Mouse (Mus musculus): ENCODE measurements around the gene St8sia2. TPM values are rescaled to one million over a fixed set of nuclear protein-coding genes. Genes with fewer than 3 reads are reported as not detected.

The St8sia2 gene
- polyA plus RNA-seq, 1 experiment from 2014 or later: 86.3 TPM

DNA sequence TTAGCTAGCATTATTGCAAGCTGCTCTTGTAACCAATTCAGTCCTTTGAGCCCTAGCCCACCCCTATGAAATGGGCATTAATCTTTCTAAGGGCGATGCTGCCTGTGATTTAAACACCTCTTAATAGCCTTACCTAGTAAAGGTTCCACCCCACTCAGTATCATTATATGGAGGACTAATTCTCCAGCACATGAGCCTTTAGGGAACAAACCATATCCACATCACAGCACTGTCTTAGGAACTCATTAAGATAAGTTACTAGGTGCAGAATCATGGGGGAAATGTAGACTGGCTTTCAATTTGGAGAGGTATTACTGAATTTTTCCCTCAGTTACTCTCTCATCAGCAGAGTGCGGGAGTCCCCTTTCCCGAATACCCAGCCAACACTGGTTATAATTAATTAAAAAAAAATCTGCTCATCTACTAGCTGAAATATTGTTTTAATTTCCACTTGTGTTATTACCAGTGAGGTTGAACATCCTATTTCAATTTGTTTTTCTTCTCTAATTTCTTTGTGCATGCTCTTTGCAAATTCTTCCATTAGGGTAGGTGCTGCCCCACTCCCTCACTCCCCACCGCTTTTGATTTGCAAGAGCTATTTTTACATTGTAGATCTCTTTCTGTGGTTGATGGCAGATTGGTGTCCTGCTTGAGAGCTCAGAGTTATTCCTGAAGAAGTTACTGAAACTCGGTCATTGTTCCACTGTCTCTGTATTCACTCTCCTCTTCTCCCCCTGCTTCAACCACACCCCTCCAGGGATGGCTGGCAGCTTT, 103.9 kb downstream of the St8sia2 start:
- Histone ChIP-seq H3K27ac (ENCODE audit: low read length) (no peak overlapping the region), H3K36me3 (ENCODE audit: control insufficient read depth, insufficient read depth) (no peaks in the 10 kb centered on the region), H3K4me2 (ENCODE audit: low read length) (no peak overlapping the region), H3K9me3 (ENCODE audit: control insufficient read depth, low read length) (no peaks in the 10 kb centered on the region), H3K4me3 (replicated peaks; ENCODE audit: low read length) (no peak overlapping the region), H3K27me3 (replicated peaks; ENCODE audit: control insufficient read depth, insufficient read depth, low read length) (0 out of 2 replicates have a peak, but pooled peaks cover 2% of the 10 kb centered on the region), H3K4me1 (replicated peaks; ENCODE audit: control insufficient read depth, insufficient read depth, low read length) (0 out of 2 replicates have a peak, but pooled peaks cover 2% of the 10 kb centered on the region), H3K9ac (replicated peaks; ENCODE audit: low read depth, low read length) (no peak overlapping the region)
- WGBS: 79% methylated on average over 5 of the region's 5 CpGs
- ATAC-seq: no peak

DNA sequence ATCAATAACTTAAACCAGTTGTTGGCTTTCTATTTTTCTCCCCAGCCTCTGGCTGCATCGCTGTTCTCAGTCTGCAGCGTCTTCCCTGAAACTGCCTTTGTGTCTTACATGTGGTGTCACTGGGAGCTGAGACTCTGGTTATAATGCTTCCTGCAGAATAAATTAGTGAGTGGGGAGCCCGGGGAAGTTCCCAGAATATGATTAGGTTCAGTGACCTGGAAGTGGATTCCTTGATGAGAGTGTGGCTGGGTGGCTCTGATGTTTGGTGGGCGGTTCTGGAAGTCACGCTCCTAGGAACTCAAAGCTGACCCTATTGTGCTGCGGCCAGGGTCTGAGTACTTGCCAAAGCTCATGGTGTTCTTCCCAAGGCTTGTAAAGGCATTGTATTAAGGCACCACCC, 119.0 kb downstream of the St8sia2 start:
- H3K27ac ChIP-seq (ENCODE audit: low read length): no peak overlapping the region
- H3K36me3 ChIP-seq (ENCODE audit: control insufficient read depth, insufficient read depth): no peaks in the 10 kb centered on the region
- H3K4me2 ChIP-seq (ENCODE audit: low read length): no peak overlapping the region
- no peak for ATAC-seq
- 17% methylated on average over 6 of the region's 6 CpGs for WGBS
- H3K4me1 ChIP-seq (replicated peaks; ENCODE audit: control insufficient read depth, insufficient read depth, low read length): no peaks in the 10 kb centered on the region
- H3K9ac ChIP-seq (replicated peaks; ENCODE audit: low read depth, low read length): no peak overlapping the region
- no peaks in the 10 kb centered on the region for H3K9me3 ChIP-seq (ENCODE audit: control insufficient read depth, low read length)
- H3K27me3 ChIP-seq (replicated peaks; ENCODE audit: control insufficient read depth, insufficient read depth, low read length): no peaks in the 10 kb centered on the region
- H3K4me3 ChIP-seq (replicated peaks; ENCODE audit: low read length): no peak overlapping the region

DNA sequence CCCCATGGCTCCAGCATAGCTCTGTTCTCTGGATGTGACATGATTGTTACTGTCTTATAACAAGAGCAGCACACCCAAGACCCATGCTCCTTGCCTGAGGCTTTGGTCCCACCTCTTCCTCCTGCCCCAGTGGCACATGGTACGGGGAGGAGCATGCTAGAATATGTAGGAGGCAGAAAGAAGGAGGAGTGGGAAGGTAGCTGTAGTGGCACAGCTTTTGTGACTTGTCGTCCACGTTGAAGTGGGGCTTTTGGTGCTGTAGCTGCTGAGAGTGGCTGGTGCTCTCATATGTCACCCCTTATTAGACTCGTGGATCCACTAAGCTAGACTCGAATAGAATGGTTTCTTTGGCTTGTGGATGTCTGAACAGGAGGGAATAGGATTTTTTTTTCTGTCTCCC, 121.7 kb downstream of the St8sia2 start:
- no peak overlapping the region for H3K4me2 ChIP-seq (ENCODE audit: low read length)
- no peak overlapping the region for H3K27ac ChIP-seq (ENCODE audit: low read length)
- H3K27me3 ChIP-seq (replicated peaks; ENCODE audit: control insufficient read depth, insufficient read depth, low read length): no peaks in the 10 kb centered on the region
- H3K9ac ChIP-seq (replicated peaks; ENCODE audit: low read depth, low read length): no peak overlapping the region
- WGBS: 85% methylated on average over 5 of the region's 5 CpGs
- no peaks in the 10 kb centered on the region for H3K36me3 ChIP-seq (ENCODE audit: control insufficient read depth, insufficient read depth)
- no peaks in the 10 kb centered on the region for H3K4me1 ChIP-seq (replicated peaks; ENCODE audit: control insufficient read depth, insufficient read depth, low read length)
- ATAC-seq: no peak
- no peak overlapping the region for H3K4me3 ChIP-seq (replicated peaks; ENCODE audit: low read length)
- H3K9me3 ChIP-seq (ENCODE audit: control insufficient read depth, low read length): no peaks in the 10 kb centered on the region

DNA sequence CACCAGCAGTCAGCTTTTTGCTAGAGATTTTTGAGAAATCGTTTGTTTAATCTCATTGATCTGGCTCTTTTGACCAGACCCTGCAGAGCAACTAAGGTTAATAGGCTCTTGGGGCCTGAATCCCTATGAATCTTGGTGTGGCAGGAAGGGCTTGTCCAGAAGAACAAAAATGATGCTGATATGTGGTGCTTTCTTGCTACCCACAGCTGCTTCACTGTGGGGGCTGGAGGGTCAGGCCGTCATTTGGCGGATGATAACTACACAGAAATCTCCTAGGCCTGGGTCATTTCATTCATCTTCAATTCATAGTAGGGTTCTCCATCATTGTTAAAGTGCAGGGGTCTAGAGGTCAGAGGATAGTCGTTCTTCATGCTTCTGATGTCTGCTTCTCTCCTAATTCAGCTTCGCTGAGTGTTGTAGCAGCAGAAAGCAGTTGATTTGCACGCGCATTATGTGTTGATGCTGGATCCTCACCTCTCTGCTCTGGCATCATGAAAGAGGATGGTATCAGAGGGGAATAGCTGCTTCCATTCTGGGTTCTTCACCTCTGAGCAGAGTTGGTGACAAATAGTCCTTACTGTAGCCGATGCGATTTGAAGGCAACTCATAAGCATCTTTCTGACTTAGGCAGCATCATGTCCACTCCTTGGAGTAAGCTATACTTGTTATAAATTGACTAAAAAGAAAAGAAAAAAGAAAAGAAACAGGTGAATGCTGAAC, 122.4 kb downstream of the St8sia2 start:
- Histone ChIP-seq H3K36me3 (ENCODE audit: control insufficient read depth, insufficient read depth) (no peaks in the 10 kb centered on the region), H3K27ac (ENCODE audit: low read length) (no peak overlapping the region), H3K9ac (replicated peaks; ENCODE audit: low read depth, low read length) (no peak overlapping the region), H3K4me3 (replicated peaks; ENCODE audit: low read length) (no peak overlapping the region), H3K27me3 (replicated peaks; ENCODE audit: control insufficient read depth, insufficient read depth, low read length) (no peaks in the 10 kb centered on the region), H3K4me2 (ENCODE audit: low read length) (no peak overlapping the region), H3K9me3 (ENCODE audit: control insufficient read depth, low read length) (no peaks in the 10 kb centered on the region), H3K4me1 (replicated peaks; ENCODE audit: control insufficient read depth, insufficient read depth, low read length) (no peaks in the 10 kb centered on the region)
- WGBS: 88% methylated on average over 9 of the region's 9 CpGs
- no peak for ATAC-seq

DNA sequence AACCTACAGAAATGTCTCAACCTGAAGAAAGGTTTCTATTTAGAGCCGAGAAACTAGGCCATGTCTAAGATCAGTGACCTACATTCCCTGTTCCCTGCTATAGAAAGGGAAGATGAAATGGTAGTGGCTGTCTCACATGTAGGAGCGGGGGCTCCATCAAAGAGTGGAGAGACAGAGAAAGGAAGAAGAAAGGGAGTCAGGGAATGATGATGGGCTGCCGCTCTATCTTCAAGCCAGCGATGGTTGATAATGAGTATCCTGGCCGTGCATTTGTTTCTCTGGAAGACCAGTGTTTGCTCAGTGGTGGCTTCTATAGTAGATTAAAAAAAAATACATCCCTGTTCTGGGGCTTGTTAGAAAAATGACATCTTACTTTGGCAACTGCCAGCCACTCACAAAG, 123.0 kb downstream of the St8sia2 start:
- Histone ChIP-seq H3K27me3 (replicated peaks; ENCODE audit: control insufficient read depth, insufficient read depth, low read length) (no peaks in the 10 kb centered on the region), H3K4me2 (ENCODE audit: low read length) (no peak overlapping the region), H3K4me3 (replicated peaks; ENCODE audit: low read length) (no peak overlapping the region), H3K9me3 (ENCODE audit: control insufficient read depth, low read length) (no peaks in the 10 kb centered on the region), H3K27ac (ENCODE audit: low read length) (no peak overlapping the region), H3K9ac (replicated peaks; ENCODE audit: low read depth, low read length) (no peak overlapping the region), H3K36me3 (ENCODE audit: control insufficient read depth, insufficient read depth) (no peaks in the 10 kb centered on the region), H3K4me1 (replicated peaks; ENCODE audit: control insufficient read depth, insufficient read depth, low read length) (no peaks in the 10 kb centered on the region)
- 94% methylated on average over 5 of the region's 5 CpGs for WGBS
- ATAC-seq: no peak

All from forebrain, embryonic 16.5 days (tissue).